9 mouse cellular contexts compared by ENCODE assay signal in the genomic region with DNA sequence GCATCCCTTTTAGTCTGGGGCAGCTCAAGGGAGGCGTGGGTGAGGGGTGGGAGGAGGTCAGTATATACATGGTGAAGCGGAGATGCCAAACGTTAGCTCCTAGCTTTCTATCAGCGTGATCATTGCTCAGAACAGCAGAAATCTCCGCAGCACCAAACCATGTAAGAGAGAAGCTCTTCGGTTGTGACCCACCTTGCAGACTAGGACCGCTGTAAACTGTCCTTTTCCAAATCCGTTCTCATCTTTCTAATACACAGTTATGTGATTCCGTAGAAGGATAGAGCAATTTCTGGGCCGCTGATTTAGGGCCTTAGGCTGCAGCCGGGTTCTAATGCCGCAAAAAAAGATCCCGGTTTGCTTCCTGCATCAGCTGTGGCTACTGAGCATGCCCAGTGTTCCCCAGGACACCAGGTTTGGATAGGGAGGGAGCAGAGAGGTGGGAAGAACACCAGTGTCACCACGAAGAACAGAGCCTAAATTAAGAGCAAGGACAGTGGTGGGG. TPM values are rescaled to one million over a fixed set of nuclear protein-coding genes. Genes with fewer than 3 reads are reported as not detected.
A peak's percentile ranks its signal among the peaks of the same experiment; 100 is the strongest.
DNase-seq lines count a peak whose midpoint lies in the region; ATAC-seq lines count a peak whose summit lies in the region.
"Had no signal": no experiment of that assay in that cellular context is flagged by ENCODE, and none has a peak within 500 bp of the region (broad histone marks: within the 10 kb centered on the region; RNA-seq: fewer than 3 reads in every experiment).

No protein-coding gene starts in this region.

- 1% methylated on average over 14 of the region's 14 CpGs for WGBS in heart, embryonic 12.5 days
- WGBS in forebrain, embryonic 14.5 days, result under 1% methylated on average over 14 of the region's 14 CpGs
- WGBS in stomach, embryonic 15.5 days, result 1% methylated on average over 14 of the region's 14 CpGs

- ATAC-seq in heart, embryonic 12.5 days (ENCODE audit: insufficient number of reproducible peaks, low FRiP score), result 0 out of 2 replicates have a peak, but pooled peaks have one; percentile 36
- ATAC-seq in cerebellum, adult (ENCODE audit: insufficient number of reproducible peaks, low FRiP score, low TSS enrichment), result peak; percentile 94
- ATAC-seq in forebrain, embryonic 14.5 days, result peak; percentile 92
- ATAC-seq in stomach, embryonic 15.5 days (ENCODE audit: insufficient read depth, low FRiP score, low read depth), result no peak

- peaks cover 4% of the 10 kb centered on the region for H3K4me1 ChIP-seq in heart, embryonic 12.5 days (replicated peaks)
- H3K4me1 ChIP-seq in forebrain, embryonic 14.5 days (ENCODE audit: control insufficient read depth, insufficient read depth, low read length), result no peaks in the 10 kb centered on the region
- H3K4me1 ChIP-seq in stomach, embryonic 15.5 days, result no peaks in the 10 kb centered on the region

- H3K9me3 ChIP-seq in heart, embryonic 12.5 days (replicated peaks), result no peaks in the 10 kb centered on the region
- no peaks in the 10 kb centered on the region for H3K9me3 ChIP-seq in forebrain, embryonic 14.5 days (replicated peaks; ENCODE audit: control insufficient read depth, low read length)
- no peaks in the 10 kb centered on the region for H3K9me3 ChIP-seq in stomach, embryonic 15.5 days

- H3K27ac ChIP-seq in heart, embryonic 12.5 days (ENCODE audit: poor library complexity, severe bottlenecking), result no peak overlapping the region
- H3K27ac ChIP-seq in forebrain, embryonic 14.5 days (ENCODE audit: low read depth, low read length), result peak overlapping the region; percentile 81
- H3K27ac ChIP-seq in stomach, embryonic 15.5 days, result no peak overlapping the region

- H3K9ac ChIP-seq in heart, embryonic 12.5 days, result peak overlapping the region; percentile 68
- peak overlapping the region; percentile 66 for H3K9ac ChIP-seq in forebrain, embryonic 14.5 days (ENCODE audit: low read length)
- no peak overlapping the region for H3K9ac ChIP-seq in stomach, embryonic 15.5 days

- H3K4me2 ChIP-seq in heart, embryonic 12.5 days, result peak overlapping the region; percentile 75
- peak overlapping the region; percentile 74 for H3K4me2 ChIP-seq in forebrain, embryonic 14.5 days (ENCODE audit: low read length)
- peak overlapping the region; percentile 62 for H3K4me2 ChIP-seq in stomach, embryonic 15.5 days

- no peak for DNase-seq in heart, postnatal 14 days
- DNase-seq in forebrain, embryonic 14.5 days (ENCODE audit: low spot score), result peak; percentile 82
- peak; percentile 66 to 74 for DNase-seq in layer of hippocampus, adult 8-10 months (ENCODE audit: low spot score in 2 of 2)
- peak; percentile 57 for DNase-seq in mesoderm, embryonic 11.5 days (ENCODE audit: low read depth, low spot score)
- no peak for DNase-seq in thymus, postnatal 36 days

- intact Hi-C loops in heart, postnatal 14 days (cut with DNase I), result no loop called here

- no peaks in the 10 kb centered on the region for H3K27me3 ChIP-seq in heart, embryonic 12.5 days (replicated peaks)
- H3K27me3 ChIP-seq in forebrain, embryonic 14.5 days (replicated peaks; ENCODE audit: control insufficient read depth, insufficient read depth, low read length), result no peaks in the 10 kb centered on the region
- no peaks in the 10 kb centered on the region for H3K27me3 ChIP-seq in stomach, embryonic 15.5 days (replicated peaks)

- no peaks in the 10 kb centered on the region for H3K36me3 ChIP-seq in heart, embryonic 12.5 days
- H3K36me3 ChIP-seq in forebrain, embryonic 14.5 days (ENCODE audit: control insufficient read depth, insufficient read depth, low read length), result no peaks in the 10 kb centered on the region
- H3K36me3 ChIP-seq in stomach, embryonic 15.5 days, result no peaks in the 10 kb centered on the region

- H3K4me3 ChIP-seq in heart, embryonic 12.5 days, result peak overlapping the region; percentile 64
- H3K4me3 ChIP-seq in forebrain, embryonic 14.5 days (ENCODE audit: low read depth, low read length), result peak overlapping the region; percentile 34
- H3K4me3 ChIP-seq in stomach, embryonic 15.5 days (replicated peaks), result peak overlapping the region; percentile 44

RNA-seq across cellular contexts. Expression of gene Slc4a10, which starts 1.3 kb away (rescaled TPM):
- polyA plus RNA-seq in heart, embryonic 12.5 days (2016; fragmentation: Nextera tagmentation; extraction: Ambion mirVana), result 0.42 and 0.90 TPM in 2 replicates
- not detected for total RNA-seq in heart, postnatal 14 days (2021)
- polyA plus RNA-seq in forebrain, embryonic 14.5 days (2014; fragmentation: Nextera tagmentation; extraction: Ambion mirVana), result 6.6 and 9.0 TPM in 2 replicates
- total RNA-seq in layer of hippocampus, adult 8-10 months (2022), result 100 to 1,000 TPM; 203 to 233 (median 219) TPM
- 0.19 and 0.39 TPM in 2 replicates for polyA plus RNA-seq in stomach, embryonic 15.5 days (2015; fragmentation: Nextera tagmentation; extraction: Ambion mirVana)
- polyA plus RNA-seq: C2C12 had no signal

Comparison
In these comparisons a context has a peak if more than half of its experiments do, and no peak if none do; other contexts are left out.
1. DNase-seq: peak in forebrain, embryonic 14.5 days (single experiment), layer of hippocampus, adult 8-10 months (2 of 2) and mesoderm, embryonic 11.5 days (single experiment); none in heart, postnatal 14 days (0 of 2) and thymus, postnatal 36 days (0 of 2).
2. Peak in every context shown above with its lines, with median percentiles within 50 percentile points of each other: H3K4me2 ChIP-seq and H3K4me3 ChIP-seq.